Mouse (Mus musculus) forebrain, embryonic 10.5 days (tissue): ENCODE data around the gene Sox5. TPM values are rescaled to one million over a fixed set of nuclear protein-coding genes. Genes with fewer than 3 reads are reported as not detected.

Source experiments
- DNase-seq: peaks from one replicate; pipeline ENCODE4 v3.0.0-alpha.2; 2017; ENCODE audit warnings: low spot score; ENCODE audit errors: extremely low spot score
- H3K27ac ChIP-seq: fragments of 300-500 bp; sonication (generic); 2 replicates; pipeline ENCODE4 v1.5.1; 2016; ENCODE audit warnings: mild to moderate bottlenecking
- H3K27me3 ChIP-seq: fragments of 300-500 bp; sonication (generic); 2 replicates; pipeline ENCODE4 v1.6.1; 2016; ENCODE audit warnings: mild to moderate bottlenecking; ENCODE audit not compliant: poor library complexity, severe bottlenecking
- H3K36me3 ChIP-seq: fragments of 300-500 bp; sonication (generic); replicated peaks from 2 replicates; pipeline ENCODE4 v1.6.1; 2016; ENCODE audit warnings: mild to moderate bottlenecking, moderate library complexity
- H3K4me1 ChIP-seq: fragments of 300-500 bp; sonication (generic); 2 replicates; pipeline ENCODE4 v1.6.1; 2016
- H3K4me3 ChIP-seq: fragments of 300-500 bp; sonication (generic); 2 replicates; pipeline ENCODE4 v1.5.1; 2016; ENCODE audit warnings: mild to moderate bottlenecking, moderate library complexity
- H3K9me3 ChIP-seq: fragments of 300-500 bp; sonication (generic); 2 replicates; pipeline ENCODE4 v1.6.1; 2016; ENCODE audit warnings: mild to moderate bottlenecking, moderate library complexity
- WGBS: fragments of 180-500 bp; shearing (Covaris S2); methylation state at CpG from one replicate; pipeline ENCODE4 v1.1.7; 2016; 5-methylcytosine and 5-hydroxymethylcytosine counted together
- polyA plus RNA-seq: library from polyadenylated mRNA; unstranded; fragments of >200 nt; fragmentation: Nextera tagmentation; extraction: Ambion mirVana; gene quantifications from 2 replicates; pipeline ENCODE4 v1.2.1, GENCODE M21; 2016

The Sox5 gene
- polyA plus RNA-seq, 1 experiment from 2014 or later = 66.2 TPM

- Histone ChIP-seq H3K36me3 (no peaks in the 10 kb centered on the region), H3K4me1 (peaks cover 9% of the 10 kb centered on the region; the same call in 1 of the 2 replicates), H3K27ac (no peak overlapping the region), H3K27me3 (no peaks in the 10 kb centered on the region), H3K9me3 (no peaks in the 10 kb centered on the region), H3K4me3 (no peak overlapping the region)
- 89% methylated on average over 7 of the region's 7 CpGs for WGBS
- DNase-seq = no peak
Observed at GRCm38 (mm10) chr6:144511925-144512324, 269.9 kb downstream of the Sox5 start.

- no peaks in the 10 kb centered on the region for H3K9me3 ChIP-seq
- no peaks in the 10 kb centered on the region for H3K36me3 ChIP-seq
- no peak overlapping the region for H3K27ac ChIP-seq
- H3K4me1 ChIP-seq = peaks cover 9% of the 10 kb centered on the region; the same call in 1 of the 2 replicates
- no peaks in the 10 kb centered on the region for H3K27me3 ChIP-seq
- 93% methylated on average over 6 of the region's 6 CpGs for WGBS
- H3K4me3 ChIP-seq = no peak overlapping the region
- DNase-seq = no peak
Observed at GRCm38 (mm10) chr6:144510147-144510546, 271.6 kb downstream of the Sox5 start.

GRCm38 (mm10) chr6:144504197-144504551, 277.6 kb downstream of the Sox5 start:
- Histone ChIP-seq H3K9me3 (no peaks in the 10 kb centered on the region), H3K4me3 (no peak overlapping the region), H3K27me3 (no peaks in the 10 kb centered on the region), H3K4me1 (peaks cover 14% of the 10 kb centered on the region), H3K36me3 (no peaks in the 10 kb centered on the region), H3K27ac (no peak overlapping the region)
- 83% methylated on average over 5 of the region's 5 CpGs for WGBS
- DNase-seq = no peak

GRCm38 (mm10) chr6:144503399-144504196, 278.2 kb downstream of the Sox5 start:
- H3K4me1 ChIP-seq = peaks cover 14% of the 10 kb centered on the region
- no peaks in the 10 kb centered on the region for H3K27me3 ChIP-seq
- H3K9me3 ChIP-seq = no peaks in the 10 kb centered on the region
- H3K4me3 ChIP-seq = no peak overlapping the region
- no peaks in the 10 kb centered on the region for H3K36me3 ChIP-seq
- WGBS = 88% methylated on average over 11 of the region's 11 CpGs
- no peak overlapping the region for H3K27ac ChIP-seq
- no peak for DNase-seq

GRCm38 (mm10) chr6:144501439-144501838, 280.3 kb downstream of the Sox5 start:
- peaks cover 12% of the 10 kb centered on the region; the same call in 1 of the 2 replicates for H3K9me3 ChIP-seq

GRCm38 (mm10) chr6:144498177-144498576, 283.6 kb downstream of the Sox5 start:
- Histone ChIP-seq H3K4me3 (no peak overlapping the region), H3K27ac (no peak overlapping the region), H3K4me1 (peaks cover 2% of the 10 kb centered on the region), H3K9me3 (peaks cover 12% of the 10 kb centered on the region; the same call in 1 of the 2 replicates), H3K27me3 (no peaks in the 10 kb centered on the region), H3K36me3 (0 out of 2 replicates have a peak, but pooled peaks cover 2% of the 10 kb centered on the region)
- no peak for DNase-seq
- 93% methylated on average over 5 of the region's 5 CpGs for whole genome bisulfite sequencing

More at GRCm38 (mm10) chr6:144501439-144501838, 280.3 kb downstream of the Sox5 start:
- H3K4me1 ChIP-seq = peaks cover 14% of the 10 kb centered on the region
- no peak overlapping the region for H3K27ac ChIP-seq
- 93% methylated on average over 5 of the region's 5 CpGs for WGBS
- H3K36me3 ChIP-seq = 0 out of 2 replicates have a peak, but pooled peaks cover 2% of the 10 kb centered on the region
- no peaks in the 10 kb centered on the region for H3K27me3 ChIP-seq
- H3K4me3 ChIP-seq = no peak overlapping the region
- no peak for DNase-seq

GRCm38 (mm10) chr6:144491761-144492415, 289.9 kb downstream of the Sox5 start:
- no peaks in the 10 kb centered on the region for H3K4me1 ChIP-seq
- WGBS = 90% methylated on average over 11 of the region's 11 CpGs
- peaks cover 6% of the 10 kb centered on the region for H3K36me3 ChIP-seq
- no peaks in the 10 kb centered on the region for H3K27me3 ChIP-seq
- H3K27ac ChIP-seq = no peak overlapping the region
- H3K4me3 ChIP-seq = no peak overlapping the region
- H3K9me3 ChIP-seq = peaks cover 28% of the 10 kb centered on the region
- no peak for DNase-seq

- Histone ChIP-seq H3K4me1 (no peaks in the 10 kb centered on the region), H3K27ac (no peak overlapping the region), H3K9me3 (peaks cover 36% of the 10 kb centered on the region), H3K36me3 (peaks cover 12% of the 10 kb centered on the region), H3K27me3 (no peaks in the 10 kb centered on the region), H3K4me3 (no peak overlapping the region)
- WGBS = 96% methylated on average over 5 of the region's 5 CpGs
- no peak for DNase-seq
Observed at GRCm38 (mm10) chr6:144490896-144491295, 290.9 kb downstream of the Sox5 start.

- no peak overlapping the region for H3K27ac ChIP-seq
- peaks cover 37% of the 10 kb centered on the region for H3K27me3 ChIP-seq
- DNase-seq = no peak
- peaks cover 32% of the 10 kb centered on the region for H3K4me1 ChIP-seq
- no peak overlapping the region for H3K4me3 ChIP-seq
- 94% methylated on average over 6 of the region's 6 CpGs for WGBS
- peaks cover 32% of the 10 kb centered on the region for H3K9me3 ChIP-seq
- peaks cover 12% of the 10 kb centered on the region for H3K36me3 ChIP-seq
Observed at GRCm38 (mm10) chr6:144485578-144485977, 296.2 kb downstream of the Sox5 start.

GRCm38 (mm10) chr6:144483166-144483565, 298.6 kb downstream of the Sox5 start:
- 93% methylated on average over 4 of the region's 4 CpGs for WGBS
- DNase-seq = no peak
- Histone ChIP-seq H3K36me3 (peaks cover 12% of the 10 kb centered on the region), H3K4me3 (no peak overlapping the region), H3K9me3 (peaks cover 23% of the 10 kb centered on the region), H3K27me3 (peaks cover 49% of the 10 kb centered on the region), H3K4me1 (peaks cover 49% of the 10 kb centered on the region), H3K27ac (no peak overlapping the region)

GRCm38 (mm10) chr6:144480648-144481528, 300.9 kb downstream of the Sox5 start:
- Histone ChIP-seq H3K27ac (peak overlapping the region; percentile 77), H3K36me3 (no peaks in the 10 kb centered on the region), H3K27me3 (peaks cover 49% of the 10 kb centered on the region), H3K4me3 (peak overlapping the region; percentile 10; the same call in 1 of the 2 replicates), H3K9me3 (peaks cover 6% of the 10 kb centered on the region), H3K4me1 (peaks cover 57% of the 10 kb centered on the region)
- WGBS = 4% methylated on average over 5 of the region's 5 CpGs
- DNase-seq = peak; percentile 73

- H3K36me3 ChIP-seq = no peaks in the 10 kb centered on the region
- H3K9me3 ChIP-seq = peaks cover 6% of the 10 kb centered on the region
- 22% methylated on average over 4 of the region's 4 CpGs for WGBS
- H3K4me3 ChIP-seq = peak overlapping the region; percentile 10; the same call in 1 of the 2 replicates
- peaks cover 44% of the 10 kb centered on the region for H3K27me3 ChIP-seq
- peaks cover 55% of the 10 kb centered on the region for H3K4me1 ChIP-seq
- no peak for DNase-seq
- peak overlapping the region; percentile 77 for H3K27ac ChIP-seq
Observed at GRCm38 (mm10) chr6:144479861-144480260, 301.9 kb downstream of the Sox5 start.
